Mouse (Mus musculus) olfactory bulb, adult 2 months (tissue): ENCODE measurements at regions not wholly inside any gene's neighbourhood (a gene's known extent, or its start where the extent isn't known, plus 50 kb on each side); places are given as distances from the start of the nearest gene placed in this dataset.

ENCODE experiments used
- CTCF ChIP-seq: fragments of 200-500 bp; IDR thresholded peaks from 2 replicates; pipeline ENCODE4 v1.5.1; 2012; ENCODE audit warnings: low read depth, mild to moderate bottlenecking, low read length, moderate library complexity; ENCODE audit not compliant: insufficient read depth
- POLR2A ChIP-seq: fragments of 200-500 bp; IDR thresholded peaks from 2 replicates; pipeline ENCODE4 v1.6.1; 2012; ENCODE audit warnings: mild to moderate bottlenecking, low read depth, low read length, moderate library complexity; ENCODE audit not compliant: insufficient read depth

DNA sequence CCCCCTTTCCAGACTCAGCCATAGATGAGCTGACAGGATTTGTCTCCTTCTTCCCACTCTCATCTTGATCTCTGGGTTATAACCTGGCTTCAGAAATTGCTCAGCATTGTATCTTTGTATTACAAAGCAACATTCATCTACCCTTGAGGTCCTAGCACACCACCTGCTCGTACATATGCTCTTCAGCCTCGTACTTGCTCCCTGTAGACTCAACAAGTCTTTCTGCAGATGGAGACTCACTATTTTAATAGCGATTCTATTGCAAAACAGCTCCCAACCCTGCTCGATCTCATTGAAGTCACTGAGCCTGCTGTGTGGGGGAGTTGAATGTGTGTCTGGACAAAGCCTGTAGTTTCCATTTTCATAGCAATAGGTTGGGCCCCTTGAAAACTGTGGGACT is 535.2 kb upstream of the Auts2 start:
- TF ChIP-seq POLR2A (no peak), CTCF (no peak)
